Comparison of ENCODE assay signal across 15 mouse cellular contexts in the genomic region with DNA sequence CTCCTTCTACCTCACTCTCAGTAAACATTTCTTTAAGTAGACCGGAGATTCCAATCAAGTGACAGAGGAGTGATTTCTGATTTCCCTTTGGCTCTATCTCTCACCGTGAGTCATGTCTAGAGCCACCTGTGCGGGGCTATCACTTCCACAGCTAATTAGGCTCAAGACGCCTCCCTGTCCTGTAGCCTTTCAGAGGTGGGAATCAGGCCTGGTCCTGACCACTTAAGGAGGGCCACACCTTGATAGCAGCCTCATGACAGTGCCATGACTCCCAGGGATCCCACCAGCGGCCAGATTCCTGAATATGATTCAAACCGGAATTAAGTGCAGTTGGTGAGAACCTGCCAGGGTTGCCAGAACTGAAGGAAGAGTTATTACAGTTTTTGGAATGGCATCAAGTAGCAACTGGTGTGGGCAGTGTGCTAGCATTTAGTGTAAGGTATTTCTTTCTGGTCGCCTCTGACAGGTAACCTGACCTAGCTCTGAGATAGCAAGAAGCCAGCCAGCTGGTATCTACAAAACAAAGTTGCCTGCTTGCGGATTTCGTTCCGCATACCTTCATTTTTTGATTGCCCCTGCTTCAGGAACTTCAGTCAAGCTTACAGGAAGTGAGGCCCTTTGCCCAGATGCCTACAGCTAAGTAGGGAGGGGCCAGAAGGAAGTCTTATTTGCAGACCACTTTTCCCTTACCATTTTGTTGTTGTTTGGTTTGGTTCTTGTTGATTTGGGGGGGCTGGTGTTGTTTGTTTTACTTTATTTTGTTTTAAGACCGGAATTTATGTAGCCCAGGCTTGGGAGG. TPM values are rescaled to one million over a fixed set of nuclear protein-coding genes. Genes with fewer than 3 reads are reported as not detected.
A peak's percentile ranks its signal among the peaks of the same experiment; 100 is the strongest.
DNase-seq lines count a peak whose midpoint lies in the region; ATAC-seq and TF ChIP-seq lines count a peak whose summit lies in the region.
"Had no signal": no experiment of that assay in that cellular context is flagged by ENCODE, and none has a peak within 500 bp of the region (broad histone marks: within the 10 kb centered on the region; RNA-seq: fewer than 3 reads in every experiment).

No protein-coding gene starts in this region.

- H3K9me3 ChIP-seq in heart, embryonic 10.5 days: no peaks in the 10 kb centered on the region
- H3K9me3 ChIP-seq in ES-E14 (ENCODE audit: control insufficient read depth, insufficient read depth, low read depth, low read length): no peaks in the 10 kb centered on the region

- H3K36me3 ChIP-seq in heart, embryonic 10.5 days: no peaks in the 10 kb centered on the region
- H3K36me3 ChIP-seq in ES-E14 (ENCODE audit: control insufficient read depth, insufficient read depth, low read length, poor library complexity, severe bottlenecking): no peaks in the 10 kb centered on the region

- no peak for TF ChIP-seq CTCF in left cerebral cortex, adult 2 months (IDR thresholded peaks at IDR 0.05)

- no peak overlapping the region for H3K4me3 ChIP-seq in heart, embryonic 10.5 days
- no peak overlapping the region for H3K4me3 ChIP-seq in left cerebral cortex, adult 2 months
- no peak overlapping the region for H3K4me3 ChIP-seq in ES-E14 (ENCODE audit: insufficient read depth in 1 of 2, low read depth in 1 of 2, low read length in 2 of 2, poor library complexity in 1 of 2, severe bottlenecking in 1 of 2)

- peak overlapping the region; percentile 62; the same call in 1 of the 2 replicates for H3K27ac ChIP-seq in heart, embryonic 10.5 days
- peak overlapping the region; percentile 44; the same call in 1 of the 2 replicates for H3K27ac ChIP-seq in left cerebral cortex, adult 2 months
- H3K27ac ChIP-seq in ES-E14 (ENCODE audit: insufficient read depth, low read depth, low read length, poor library complexity, severe bottlenecking): peak overlapping the region; percentile 35; the same call in 1 of the 2 replicates

- H3K27me3 ChIP-seq in heart, embryonic 10.5 days (ENCODE audit: insufficient read depth, poor library complexity, severe bottlenecking): no peaks in the 10 kb centered on the region

- H3K9ac ChIP-seq in ES-E14 (ENCODE audit: insufficient read depth, low read depth, low read length, poor library complexity, severe bottlenecking): no peak overlapping the region

- intact Hi-C loops in heart, postnatal 14 days (cut with DNase I): no loop called here
- intact Hi-C loops in left cerebral cortex, adult 2 months (cut with DNase I): no loop called here
- intact Hi-C loops in left cerebral cortex, postnatal 36 days (cut with DNase I): no loop called here

- in situ Hi-C loops in ES-E14 (cut with MboI; ENCODE audit: low sequenced_read_pairs in 2 of 2, unreplicated experiment in 2 of 2): no loop called here

- H3K4me1 ChIP-seq in heart, embryonic 10.5 days: peaks cover 17% of the 10 kb centered on the region
- H3K4me1 ChIP-seq in ES-E14 (ENCODE audit: control insufficient read depth in 2 of 2, insufficient read depth in 2 of 2, low read length in 2 of 2, poor library complexity in 1 of 2): peaks cover 29 to 43% of the 10 kb centered on the region in 2 experiments

- no peak for DNase-seq in heart, embryonic 10.5 days (ENCODE audit: low spot score)
- DNase-seq in heart, postnatal 14 days: no peak
- DNase-seq in left cerebral cortex, adult 2 months (ENCODE audit: extremely low spot score in 1 of 2, low spot score in 2 of 2): no peak
- DNase-seq in left cerebral cortex, postnatal 36 days (ENCODE audit: low spot score in 2 of 2): no peak
- no peak for DNase-seq in ES-E14 (ENCODE audit: low read depth, low spot score)
- DNase-seq in testis, postnatal 14 days (ENCODE audit: low spot score): no peak
- DNase-seq in embryo, embryonic 9.5 days (ENCODE audit: extremely low spot score): no peak
- DNase-seq: adrenal gland, adult 8-10 months; cerebellum, postnatal 25 days; kidney, adult 8-10 months; layer of hippocampus, postnatal 36 days; liver; spleen, adult 18-20 months; thymus, postnatal 25 days had no signal

- 0 out of 2 replicates have a peak, but pooled peaks have one; percentile 36 for ATAC-seq in megakaryocyte progenitor cell, adult 5-6 weeks (replicated peaks; ENCODE audit: poor library complexity)

- 57% methylated on average over 11 of the region's 11 CpGs for WGBS in heart, embryonic 10.5 days

TF ChIP-seq in ES-E14, 5 proteins besides CTCF, POLR2A, EP300 and RAD21:
- TF ChIP-seq ZNF384 (IDR thresholded peaks at IDR 0.05; ENCODE audit: low read depth, low read length) (no peak), ZC3H11A (IDR thresholded peaks at IDR 0.05; ENCODE audit: borderline replicate concordance, low read depth, low read length) (no peak), CHD2 (IDR thresholded peaks at IDR 0.05; ENCODE audit: low read depth, low read length) (no peak), MAFK (IDR thresholded peaks at IDR 0.05; ENCODE audit: insufficient read depth, low read depth, low read length) (no peak), HCFC1 (IDR thresholded peaks at IDR 0.05; ENCODE audit: borderline replicate concordance, insufficient read depth, low read length) (no peak)

RNA-seq across cellular contexts. Expression of gene Epha4, which starts 53.9 kb away (rescaled TPM):
- 6.1 and 11.5 TPM in 2 replicates for polyA plus RNA-seq in heart, embryonic 10.5 days (2016; fragmentation: Nextera tagmentation; extraction: Ambion mirVana)
- total RNA-seq in heart, postnatal 14 days (2021): 10 to 100 TPM; 15.2 to 18.1 TPM
- total RNA-seq in left cerebral cortex, adult 2 months (2021): 100 to 1,000 TPM; 173 to 174 TPM
- total RNA-seq in left cerebral cortex, postnatal 36 days (2021): 100 to 1,000 TPM; 173 to 182 TPM
- total RNA-seq in ES-E14 (2012; rRNA removed): 99.7 and 142 TPM in 2 replicates
- 0.07 TPM in 1 of 2 replicates, not detected in the other for total RNA-seq in megakaryocyte progenitor cell, adult 5-6 weeks (2015)
- total RNA-seq in megakaryocyte progenitor cell, adult 5-6 weeks (2017): 1.0 TPM in 1 of 2 replicates, not detected in the other

Comparison
In these comparisons a context has a peak if more than half of its experiments do, and no peak if none do; other contexts are left out.
1. RNA of gene Epha4, which starts 53.9 kb away (total RNA-seq): 173 to 182 TPM in left cerebral cortex, postnatal 36 days, 173 to 174 TPM in left cerebral cortex, adult 2 months, 99.7 to 142 TPM in ES-E14 and 15.2 to 18.1 TPM in heart, postnatal 14 days; 0.07 to 1.0 TPM in megakaryocyte progenitor cell, adult 5-6 weeks; every median in the first group is over 4 times any median in the second.
2. Peak in every context shown above with its lines, with median percentiles within 50 percentile points of each other: H3K27ac ChIP-seq.